In genomic region chr8:120685097-120685496, GRCm38 (mm10) we compare ENCODE assay signal across 10 mouse cellular contexts. TPM values are rescaled to one million over a fixed set of nuclear protein-coding genes. Genes with fewer than 3 reads are reported as not detected.
DNase-seq lines count a peak whose midpoint lies in the region; ATAC-seq lines count a peak whose summit lies in the region.
"Had no signal": no experiment of that assay in that cellular context is flagged by ENCODE, and none has a peak within 500 bp of the region (broad histone marks: within the 10 kb centered on the region; RNA-seq: fewer than 3 reads in every experiment).

No protein-coding gene starts in this region.

- H3K9ac ChIP-seq in limb, embryonic 12.5 days (replicated peaks): no peak overlapping the region
- H3K9ac ChIP-seq in embryonic facial prominence, embryonic 12.5 days: no peak overlapping the region
- H3K9ac ChIP-seq in intestine, embryonic 16.5 days (ENCODE audit: low read depth, low read length): peak overlapping the region; percentile 54

- peak overlapping the region; percentile 53; the same call in 1 of the 2 replicates for H3K27ac ChIP-seq in limb, embryonic 12.5 days
- H3K27ac ChIP-seq in limb, embryonic 10.5 days: no peak overlapping the region
- 0 out of 2 replicates have a peak overlapping the region, but pooled peaks have one; percentile 60 for H3K27ac ChIP-seq in embryonic facial prominence, embryonic 12.5 days
- peak overlapping the region; percentile 95 for H3K27ac ChIP-seq in intestine, embryonic 16.5 days (ENCODE audit: low read length)

- H3K4me1 ChIP-seq in limb, embryonic 12.5 days (replicated peaks): peaks cover 12% of the 10 kb centered on the region
- peaks cover 4% of the 10 kb centered on the region for H3K4me1 ChIP-seq in limb, embryonic 10.5 days
- peaks cover 21% of the 10 kb centered on the region; the same call in 1 of the 2 replicates for H3K4me1 ChIP-seq in embryonic facial prominence, embryonic 12.5 days
- peaks cover 20% of the 10 kb centered on the region for H3K4me1 ChIP-seq in intestine, embryonic 16.5 days (ENCODE audit: control insufficient read depth, insufficient read depth, low read length)

- H3K36me3 ChIP-seq in limb, embryonic 12.5 days: no peaks in the 10 kb centered on the region
- no peaks in the 10 kb centered on the region for H3K36me3 ChIP-seq in limb, embryonic 10.5 days
- H3K36me3 ChIP-seq in embryonic facial prominence, embryonic 12.5 days: no peaks in the 10 kb centered on the region
- no peaks in the 10 kb centered on the region for H3K36me3 ChIP-seq in intestine, embryonic 16.5 days (ENCODE audit: control insufficient read depth, insufficient read depth, low read length)
- H3K36me3 ChIP-seq in splenic B cell, adult 2 months (ENCODE audit: control insufficient read depth, insufficient read depth, low read length, poor library complexity, severe bottlenecking): no peaks in the 10 kb centered on the region

- 59% methylated on average over 5 of the region's 5 CpGs for WGBS in limb, embryonic 12.5 days
- 76% methylated on average over 5 of the region's 5 CpGs for WGBS in limb, embryonic 10.5 days
- WGBS in embryonic facial prominence, embryonic 12.5 days: 42% methylated on average over 5 of the region's 5 CpGs
- WGBS in intestine, embryonic 16.5 days: 45% methylated on average over 5 of the region's 5 CpGs

- no peak for ATAC-seq in limb, embryonic 12.5 days (ENCODE audit: insufficient number of reproducible peaks, insufficient read depth, low FRiP score, low TSS enrichment, low read depth)
- no peak for ATAC-seq in embryonic facial prominence, embryonic 12.5 days (ENCODE audit: insufficient number of reproducible peaks, insufficient read depth, low FRiP score, low TSS enrichment)
- peak; percentile 78 for ATAC-seq in intestine, embryonic 16.5 days

- H3K27me3 ChIP-seq in limb, embryonic 12.5 days: peaks cover 9% of the 10 kb centered on the region; the same call in 1 of the 2 replicates
- H3K27me3 ChIP-seq in limb, embryonic 10.5 days (ENCODE audit: low read depth, poor library complexity, severe bottlenecking): peaks cover 39% of the 10 kb centered on the region; the same call in 1 of the 2 replicates
- H3K27me3 ChIP-seq in embryonic facial prominence, embryonic 12.5 days: no peaks in the 10 kb centered on the region
- no peaks in the 10 kb centered on the region for H3K27me3 ChIP-seq in intestine, embryonic 16.5 days (replicated peaks; ENCODE audit: control insufficient read depth, insufficient read depth, low read length)
- no peaks in the 10 kb centered on the region for H3K27me3 ChIP-seq in splenic B cell, adult 2 months (ENCODE audit: control insufficient read depth, insufficient read depth, low read length, poor library complexity, severe bottlenecking)

- no peaks in the 10 kb centered on the region for H3K9me3 ChIP-seq in limb, embryonic 12.5 days
- H3K9me3 ChIP-seq in limb, embryonic 10.5 days (replicated peaks): no peaks in the 10 kb centered on the region
- H3K9me3 ChIP-seq in embryonic facial prominence, embryonic 12.5 days: no peaks in the 10 kb centered on the region
- no peaks in the 10 kb centered on the region for H3K9me3 ChIP-seq in intestine, embryonic 16.5 days (ENCODE audit: control insufficient read depth, low read length)

- no peak for DNase-seq in limb, embryonic 10.5 days (ENCODE audit: low spot score)
- DNase-seq in splenic B cell, adult 2 months (ENCODE audit: low read depth, low spot score): peak; percentile 43
- no peak for DNase-seq in left cerebral cortex, adult 8-10 months (ENCODE audit: low spot score in 2 of 2)
- DNase-seq in cerebellum, postnatal 4 days (ENCODE audit: low spot score in 2 of 2): no peak
- no peak for DNase-seq in thymus, postnatal 25 days
- DNase-seq: kidney, postnatal 36 days had no signal

- no peak overlapping the region for H3K4me2 ChIP-seq in limb, embryonic 12.5 days
- H3K4me2 ChIP-seq in embryonic facial prominence, embryonic 12.5 days (replicated peaks): no peak overlapping the region
- peak overlapping the region; percentile 4; the same call in 1 of the 2 replicates for H3K4me2 ChIP-seq in intestine, embryonic 16.5 days (ENCODE audit: low read depth, low read length)

- no peak overlapping the region for H3K4me3 ChIP-seq in limb, embryonic 12.5 days (replicated peaks)
- H3K4me3 ChIP-seq in limb, embryonic 10.5 days: no peak overlapping the region
- H3K4me3 ChIP-seq in embryonic facial prominence, embryonic 12.5 days: no peak overlapping the region
- H3K4me3 ChIP-seq in intestine, embryonic 16.5 days (ENCODE audit: low read length): no peak overlapping the region
- H3K4me3 ChIP-seq: megakaryocyte, embryonic 14.5 days had no signal

RNA-seq across cellular contexts. Expression of gene Emc8, which starts 16.7 kb away (rescaled TPM):
- 285 and 294 TPM in 2 replicates for polyA plus RNA-seq in limb, embryonic 12.5 days (2016; fragmentation: Nextera tagmentation; extraction: Ambion mirVana)
- polyA plus RNA-seq in limb, embryonic 10.5 days (2016; fragmentation: Nextera tagmentation; extraction: Ambion mirVana): 372 and 439 TPM in 2 replicates
- polyA plus RNA-seq in embryonic facial prominence, embryonic 12.5 days (2016; fragmentation: Nextera tagmentation; extraction: Ambion mirVana): 257 and 260 TPM in 2 replicates
- 214 and 235 TPM in 2 replicates for polyA plus RNA-seq in intestine, embryonic 16.5 days (2015; fragmentation: Nextera tagmentation; extraction: Ambion mirVana)
- total RNA-seq in left cerebral cortex, adult 8-10 months (2022): 10 to 100 TPM; 60.5 to 72.0 (median 69.4) TPM

RNA-seq across cellular contexts. Expression of gene Cox4i1, which starts 17.1 kb away (rescaled TPM):
- 886 and 916 TPM in 2 replicates for polyA plus RNA-seq in limb, embryonic 12.5 days (2016; fragmentation: Nextera tagmentation; extraction: Ambion mirVana)
- 879 and 888 TPM in 2 replicates for polyA plus RNA-seq in limb, embryonic 10.5 days (2016; fragmentation: Nextera tagmentation; extraction: Ambion mirVana)
- 901 and 909 TPM in 2 replicates for polyA plus RNA-seq in embryonic facial prominence, embryonic 12.5 days (2016; fragmentation: Nextera tagmentation; extraction: Ambion mirVana)
- 1,710 and 1,737 TPM in 2 replicates for polyA plus RNA-seq in intestine, embryonic 16.5 days (2015; fragmentation: Nextera tagmentation; extraction: Ambion mirVana)
- total RNA-seq in left cerebral cortex, adult 8-10 months (2022): 1,000 to 10,000 TPM; 1,070 to 1,158 (median 1,126) TPM

RNA-seq across cellular contexts. Expression of gene Gm27021, which starts 17.2 kb away (rescaled TPM):
- polyA plus RNA-seq in limb, embryonic 12.5 days (2016; fragmentation: Nextera tagmentation; extraction: Ambion mirVana): 2.7 and 3.7 TPM in 2 replicates
- polyA plus RNA-seq in limb, embryonic 10.5 days (2016; fragmentation: Nextera tagmentation; extraction: Ambion mirVana): 3.4 and 3.8 TPM in 2 replicates
- 3.2 and 8.2 TPM in 2 replicates for polyA plus RNA-seq in embryonic facial prominence, embryonic 12.5 days (2016; fragmentation: Nextera tagmentation; extraction: Ambion mirVana)
- polyA plus RNA-seq in intestine, embryonic 16.5 days (2015; fragmentation: Nextera tagmentation; extraction: Ambion mirVana): 1.5 TPM in 2 replicates
- 1 to 10 TPM in 1 of 4 experiments, under 1 TPM in 1, not detected in 2; 0.62 to 1.2 TPM for total RNA-seq in left cerebral cortex, adult 8-10 months (2022)

RNA-seq across cellular contexts. Expression of gene 1190005I06Rik, which starts 37.7 kb away (rescaled TPM):
- polyA plus RNA-seq in limb, embryonic 12.5 days (2016; fragmentation: Nextera tagmentation; extraction: Ambion mirVana): 5.8 and 6.0 TPM in 2 replicates
- 2.7 and 3.4 TPM in 2 replicates for polyA plus RNA-seq in limb, embryonic 10.5 days (2016; fragmentation: Nextera tagmentation; extraction: Ambion mirVana)
- 6.5 and 11.8 TPM in 2 replicates for polyA plus RNA-seq in embryonic facial prominence, embryonic 12.5 days (2016; fragmentation: Nextera tagmentation; extraction: Ambion mirVana)
- 1.8 and 1.9 TPM in 2 replicates for polyA plus RNA-seq in intestine, embryonic 16.5 days (2015; fragmentation: Nextera tagmentation; extraction: Ambion mirVana)
- 10 to 100 TPM; 11.8 to 16.6 (median 14.4) TPM for total RNA-seq in left cerebral cortex, adult 8-10 months (2022)

RNA-seq across cellular contexts. Expression of gene Irf8, which starts 51.1 kb away (rescaled TPM):
- 3.5 and 4.1 TPM in 2 replicates for polyA plus RNA-seq in limb, embryonic 12.5 days (2016; fragmentation: Nextera tagmentation; extraction: Ambion mirVana)
- polyA plus RNA-seq in limb, embryonic 10.5 days (2016; fragmentation: Nextera tagmentation; extraction: Ambion mirVana): 1.4 and 1.7 TPM in 2 replicates
- 4.4 and 4.7 TPM in 2 replicates for polyA plus RNA-seq in embryonic facial prominence, embryonic 12.5 days (2016; fragmentation: Nextera tagmentation; extraction: Ambion mirVana)
- polyA plus RNA-seq in intestine, embryonic 16.5 days (2015; fragmentation: Nextera tagmentation; extraction: Ambion mirVana): 55.5 and 55.6 TPM in 2 replicates
- 10 to 100 TPM in 2 of 4 experiments, 1 to 10 TPM in 2; 5.1 to 22.2 (median 11.7) TPM for total RNA-seq in left cerebral cortex, adult 8-10 months (2022)
